Mouse (Mus musculus) embryonic facial prominence, embryonic 13.5 days (tissue): ENCODE measurements at regions not wholly inside any gene's neighbourhood (a gene's known extent, or its start where the extent isn't known, plus 50 kb on each side); places are given as distances from the start of the nearest gene placed in this dataset.

ENCODE experiments used
- ATAC-seq: fragments of 200-750 bp; cut with Nextera tagmentation; 2 replicates; pipeline ENCODE4 v1.8.0; 2017; ENCODE audit warnings: low read depth; ENCODE audit not compliant: insufficient number of reproducible peaks, insufficient read depth, low FRiP score, low TSS enrichment
- H3K27ac ChIP-seq: fragments of 300-500 bp; sonication (generic); 2 replicates; pipeline ENCODE4 v1.5.1; 2015; ENCODE audit warnings: moderate library complexity, mild to moderate bottlenecking, inconsistent platforms
- H3K27me3 ChIP-seq: fragments of 300-500 bp; sonication (generic); 2 replicates; pipeline ENCODE4 v1.6.1; 2015; ENCODE audit warnings: mild to moderate bottlenecking, inconsistent platforms
- H3K36me3 ChIP-seq: fragments of 300-500 bp; sonication (generic); 2 replicates; pipeline ENCODE4 v1.6.1; 2015; ENCODE audit warnings: mild to moderate bottlenecking, inconsistent platforms
- H3K4me1 ChIP-seq: fragments of 300-500 bp; sonication (generic); 2 replicates; pipeline ENCODE4 v1.6.1; 2015; ENCODE audit warnings: inconsistent platforms
- H3K4me2 ChIP-seq: fragments of 300-500 bp; sonication (generic); 2 replicates; pipeline ENCODE4 v1.6.1; 2015; ENCODE audit warnings: moderate library complexity, mild to moderate bottlenecking, inconsistent platforms
- H3K4me3 ChIP-seq: fragments of 300-500 bp; sonication (generic); 2 replicates; pipeline ENCODE4 v1.5.1; 2015; ENCODE audit warnings: mild to moderate bottlenecking, inconsistent platforms
- H3K9ac ChIP-seq: fragments of 300-500 bp; sonication (generic); 2 replicates; pipeline ENCODE4 v1.6.1; 2015; ENCODE audit warnings: mild to moderate bottlenecking, inconsistent platforms
- H3K9me3 ChIP-seq: fragments of 300-500 bp; sonication (generic); 2 replicates; pipeline ENCODE4 v1.6.1; 2016; ENCODE audit warnings: inconsistent platforms
- WGBS: fragments of 180-500 bp; shearing (Covaris S2); methylation state at CpG from one replicate; pipeline ENCODE4 v1.1.7; 2015; ENCODE audit warnings: mixed read lengths; 5-methylcytosine and 5-hydroxymethylcytosine counted together

DNA sequence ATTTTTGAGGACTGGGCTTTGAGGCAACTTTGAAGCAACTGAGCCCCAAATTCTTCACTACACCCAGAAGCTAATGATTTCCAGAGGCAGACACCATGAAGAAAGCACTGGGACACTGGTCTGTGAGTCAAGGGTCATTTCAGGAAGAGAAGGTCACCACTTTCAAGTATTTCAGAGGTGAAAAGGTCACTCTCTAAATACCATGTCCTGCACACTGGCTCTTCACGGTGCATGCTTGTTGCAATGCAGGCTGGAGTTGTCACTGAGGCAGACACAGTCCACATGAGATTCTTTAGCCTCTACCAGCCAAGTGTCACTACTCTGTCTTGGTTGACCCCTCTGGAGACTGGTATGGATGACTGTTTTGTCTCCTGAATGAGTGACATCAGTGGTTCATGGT, 320.7 kb upstream of the Npvf start:
- ATAC-seq = no peak
- H3K27ac ChIP-seq = no peak overlapping the region
- no peaks in the 10 kb centered on the region for H3K36me3 ChIP-seq
- H3K9ac ChIP-seq = no peak overlapping the region
- H3K4me1 ChIP-seq = peaks cover 34% of the 10 kb centered on the region
- no peak overlapping the region for H3K4me2 ChIP-seq
- H3K4me3 ChIP-seq = no peak overlapping the region
- whole genome bisulfite sequencing = 2% methylated on average over 1 of the region's 1 CpGs
- H3K27me3 ChIP-seq = no peaks in the 10 kb centered on the region
- no peaks in the 10 kb centered on the region for H3K9me3 ChIP-seq

DNA sequence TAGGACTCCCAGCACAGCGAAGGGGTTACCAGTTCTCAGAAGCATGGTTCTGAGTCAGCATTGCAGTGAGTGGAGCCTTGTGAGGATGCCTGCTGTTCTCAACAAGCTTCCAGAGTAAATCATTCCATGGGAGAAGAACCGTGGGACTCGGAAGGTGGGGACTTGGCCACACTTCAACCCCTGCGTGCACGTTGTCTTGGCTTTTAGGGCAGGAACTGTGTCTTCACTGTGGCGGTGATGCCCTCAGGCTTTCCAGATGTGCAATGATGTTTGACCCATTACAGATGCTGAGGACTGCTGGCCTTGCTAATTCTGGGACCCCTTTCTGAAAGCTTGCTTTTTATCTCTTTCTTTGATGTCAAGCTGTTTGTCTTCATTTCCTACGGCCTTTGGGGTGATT, 322.7 kb upstream of the Npvf start:
- no peak overlapping the region for H3K9ac ChIP-seq
- H3K9me3 ChIP-seq = no peaks in the 10 kb centered on the region
- no peak overlapping the region for H3K4me3 ChIP-seq
- H3K36me3 ChIP-seq = no peaks in the 10 kb centered on the region
- no peak overlapping the region for H3K4me2 ChIP-seq
- no peak for ATAC-seq
- H3K27me3 ChIP-seq = no peaks in the 10 kb centered on the region
- H3K27ac ChIP-seq = peak overlapping the region; percentile 64
- 39% methylated on average over 7 of the region's 7 CpGs for WGBS
- H3K4me1 ChIP-seq = peaks cover 51% of the 10 kb centered on the region

DNA sequence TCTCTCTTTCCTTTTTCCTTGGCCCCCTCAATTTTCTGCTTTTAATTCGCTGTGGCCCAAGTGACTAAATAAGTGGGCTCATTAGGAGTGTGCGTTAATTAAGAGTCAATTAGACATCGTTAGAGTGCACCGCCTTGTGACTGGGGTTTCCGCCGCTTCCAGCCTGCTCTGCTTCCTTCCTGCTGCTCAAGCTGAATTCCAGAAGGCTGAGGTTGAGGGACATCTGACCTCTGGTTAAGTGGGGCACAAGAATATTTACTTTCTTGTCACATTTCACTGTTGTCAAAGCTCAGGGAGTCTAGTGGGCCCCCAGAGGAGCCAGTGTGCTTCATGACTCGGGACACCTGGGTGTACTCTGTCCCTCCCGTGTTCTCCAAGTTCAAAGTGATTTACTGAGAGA, 323.1 kb upstream of the Npvf start:
- Histone ChIP-seq H3K27me3 (no peaks in the 10 kb centered on the region), H3K9ac (no peak overlapping the region), H3K4me1 (peaks cover 51% of the 10 kb centered on the region), H3K27ac (peak overlapping the region; percentile 64), H3K9me3 (no peaks in the 10 kb centered on the region), H3K4me3 (no peak overlapping the region), H3K4me2 (no peak overlapping the region), H3K36me3 (no peaks in the 10 kb centered on the region)
- 25% methylated on average over 8 of the region's 8 CpGs for WGBS
- ATAC-seq = no peak

DNA sequence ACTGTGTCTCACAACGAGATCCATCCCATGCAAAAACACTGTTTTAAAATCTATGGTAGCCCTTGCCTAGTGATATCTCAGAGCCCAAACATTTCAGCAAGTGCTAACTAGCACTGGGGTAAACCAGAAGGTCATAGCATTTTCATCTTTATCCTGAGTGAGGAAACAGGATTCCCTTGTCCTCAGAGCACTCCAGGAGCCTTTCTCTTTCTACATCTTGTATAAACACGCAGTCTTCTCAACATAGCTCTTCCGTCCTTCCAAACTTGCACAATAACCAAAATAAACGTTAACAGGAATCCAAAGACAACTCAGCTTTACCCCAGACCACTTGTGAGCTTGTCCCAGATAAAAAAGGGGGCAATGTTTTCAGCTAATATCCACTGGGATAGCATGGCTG, 323.8 kb upstream of the Npvf start:
- Histone ChIP-seq H3K9me3 (no peaks in the 10 kb centered on the region), H3K27me3 (no peaks in the 10 kb centered on the region), H3K4me3 (no peak overlapping the region), H3K4me1 (peaks cover 57% of the 10 kb centered on the region), H3K4me2 (no peak overlapping the region), H3K27ac (peak overlapping the region; percentile 64), H3K9ac (no peak overlapping the region), H3K36me3 (no peaks in the 10 kb centered on the region)
- 49% methylated on average over 4 of the region's 4 CpGs for WGBS
- ATAC-seq = no peak

DNA sequence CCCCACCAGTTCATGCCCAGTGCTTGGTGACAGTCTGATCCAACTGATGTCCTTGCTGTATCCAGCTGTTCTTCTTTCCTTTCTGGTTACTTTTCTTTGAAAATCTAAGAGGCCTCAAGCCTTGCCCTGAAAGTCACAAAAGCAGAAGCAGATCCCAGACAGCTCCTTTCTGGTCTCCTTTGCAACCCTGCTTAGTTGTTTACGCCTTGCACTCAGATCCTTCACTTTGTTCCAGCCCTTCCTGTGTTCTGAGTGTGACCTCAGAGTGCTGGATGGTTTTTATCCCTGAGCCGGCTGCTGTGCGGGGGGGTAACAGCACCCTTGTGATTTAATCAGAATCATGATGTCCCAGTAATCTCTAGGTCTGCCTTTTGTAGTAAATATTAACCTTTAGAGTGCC, 324.3 kb upstream of the Npvf start:
- peak overlapping the region; percentile 64 for H3K27ac ChIP-seq
- no peak overlapping the region for H3K4me2 ChIP-seq
- no peaks in the 10 kb centered on the region for H3K9me3 ChIP-seq
- ATAC-seq = no peak
- no peak overlapping the region for H3K4me3 ChIP-seq
- H3K36me3 ChIP-seq = no peaks in the 10 kb centered on the region
- H3K27me3 ChIP-seq = no peaks in the 10 kb centered on the region
- H3K4me1 ChIP-seq = peaks cover 62% of the 10 kb centered on the region
- 20% methylated on average over 3 of the region's 3 CpGs for WGBS
- H3K9ac ChIP-seq = no peak overlapping the region

DNA sequence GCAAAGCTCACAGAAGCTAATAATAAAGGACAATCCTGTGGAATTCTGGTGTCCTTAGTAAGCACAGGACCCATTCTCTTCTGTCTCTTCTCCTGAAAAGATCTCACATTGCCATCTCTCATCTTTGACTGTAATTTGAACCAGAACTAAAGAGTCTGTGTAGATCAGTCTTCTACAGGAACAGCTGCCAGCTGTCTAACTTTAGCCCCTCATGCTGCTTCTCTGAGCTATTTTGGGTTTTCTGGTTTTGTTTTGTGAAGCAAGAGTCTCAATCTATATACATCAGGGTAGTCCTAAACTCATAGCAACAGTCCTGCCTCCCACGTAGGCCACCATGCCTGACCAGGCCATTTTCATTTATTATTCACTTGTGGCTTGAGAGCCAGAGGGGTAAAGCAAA, 325.5 kb upstream of the Npvf start:
- no peak overlapping the region for H3K4me2 ChIP-seq
- 27% methylated on average over 1 of the region's 1 CpGs for WGBS
- H3K9me3 ChIP-seq = no peaks in the 10 kb centered on the region
- peaks cover 74% of the 10 kb centered on the region for H3K4me1 ChIP-seq
- H3K27ac ChIP-seq = peak overlapping the region; percentile 95
- H3K36me3 ChIP-seq = no peaks in the 10 kb centered on the region
- no peak for ATAC-seq
- H3K4me3 ChIP-seq = no peak overlapping the region
- no peaks in the 10 kb centered on the region for H3K27me3 ChIP-seq
- no peak overlapping the region for H3K9ac ChIP-seq

DNA sequence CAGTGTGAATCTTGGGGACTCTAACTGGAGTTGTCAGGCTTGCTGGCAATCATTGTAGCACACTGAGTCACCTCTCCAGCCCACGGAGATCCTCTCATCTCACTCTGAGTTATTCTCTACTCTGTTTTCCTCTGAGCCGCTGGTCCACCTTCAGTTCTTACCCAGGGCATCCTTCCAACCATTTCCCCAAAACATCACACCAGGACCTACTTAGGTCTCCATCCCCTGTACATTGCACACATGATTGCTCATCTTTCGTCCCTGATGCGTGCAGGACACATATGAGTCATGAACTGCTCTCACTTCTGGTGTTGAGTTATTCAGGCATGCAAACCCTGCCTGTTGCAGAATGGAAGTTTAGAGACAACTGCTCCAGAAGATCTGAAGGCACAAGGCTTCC, 326.1 kb upstream of the Npvf start:
- peaks cover 80% of the 10 kb centered on the region for H3K4me1 ChIP-seq
- peak overlapping the region; percentile 95 for H3K27ac ChIP-seq
- H3K4me2 ChIP-seq = no peak overlapping the region
- H3K4me3 ChIP-seq = no peak overlapping the region
- ATAC-seq = no peak
- no peak overlapping the region for H3K9ac ChIP-seq
- H3K9me3 ChIP-seq = no peaks in the 10 kb centered on the region
- WGBS = 83% methylated on average over 4 of the region's 4 CpGs
- H3K27me3 ChIP-seq = no peaks in the 10 kb centered on the region
- no peaks in the 10 kb centered on the region for H3K36me3 ChIP-seq

DNA sequence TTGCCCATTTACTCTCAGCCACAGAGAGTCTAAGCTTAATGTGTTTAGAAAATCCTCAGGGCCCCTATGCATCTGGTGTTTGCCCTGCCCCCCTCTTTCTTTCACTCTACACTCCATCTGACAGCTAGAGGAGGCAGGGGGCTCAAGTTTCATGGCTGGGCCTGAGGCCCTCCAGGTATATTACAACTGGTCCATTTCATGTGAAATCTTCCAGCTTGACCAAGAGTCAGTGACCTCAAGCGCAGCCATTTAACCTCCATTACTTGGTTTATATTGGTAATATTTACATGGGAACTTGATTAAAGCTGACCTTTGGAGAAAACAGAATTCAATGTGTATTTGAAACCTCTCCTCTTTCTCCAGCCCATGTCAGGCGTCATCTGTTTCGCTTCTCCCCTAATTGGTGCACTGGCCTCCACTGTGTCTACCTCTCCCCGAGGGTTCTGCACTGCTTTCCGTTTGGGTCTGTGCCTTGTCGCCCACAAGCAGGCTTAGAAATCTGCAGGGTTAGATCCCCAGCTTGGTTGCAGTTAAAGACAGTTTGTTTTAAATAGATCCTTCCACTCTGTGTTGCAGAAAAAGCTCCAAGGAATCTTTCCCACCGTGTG, 327.6 kb upstream of the Npvf start:
- Histone ChIP-seq H3K9ac (peak overlapping the region; percentile 41; the same call in 1 of the 2 replicates), H3K4me2 (no peak overlapping the region), H3K9me3 (no peaks in the 10 kb centered on the region), H3K36me3 (no peaks in the 10 kb centered on the region), H3K27me3 (no peaks in the 10 kb centered on the region), H3K4me3 (no peak overlapping the region), H3K27ac (peak overlapping the region; percentile 95), H3K4me1 (peaks cover 89% of the 10 kb centered on the region)
- ATAC-seq = peak; percentile 56; the same call in 1 of the 2 replicates
- WGBS = 13% methylated on average over 7 of the region's 7 CpGs

DNA sequence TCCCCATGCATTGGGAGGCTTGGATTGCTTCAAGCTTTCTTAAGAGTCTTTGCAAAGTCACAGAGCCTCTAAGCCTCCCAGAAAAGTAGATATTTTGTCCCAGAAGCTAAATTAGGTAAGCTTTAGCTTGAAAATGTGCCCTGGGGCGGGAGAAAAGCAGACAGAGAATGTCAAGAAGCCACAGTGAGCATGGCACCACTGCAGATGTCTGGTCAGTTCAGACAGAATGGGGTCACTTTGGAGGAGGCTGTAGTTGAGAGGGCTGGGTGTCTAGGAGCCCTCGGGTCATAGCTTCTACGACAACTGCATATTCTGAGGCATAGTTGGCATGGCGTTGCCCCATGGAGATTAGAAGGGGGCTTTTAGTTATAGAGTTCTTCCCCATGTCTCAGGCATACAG, 328.6 kb upstream of the Npvf start:
- Histone ChIP-seq H3K36me3 (no peaks in the 10 kb centered on the region), H3K27me3 (no peaks in the 10 kb centered on the region), H3K4me1 (peaks cover 81% of the 10 kb centered on the region), H3K4me2 (no peak overlapping the region), H3K27ac (peak overlapping the region; percentile 95), H3K9ac (peak overlapping the region; percentile 27; the same call in 1 of the 2 replicates), H3K4me3 (no peak overlapping the region), H3K9me3 (no peaks in the 10 kb centered on the region)
- WGBS = 18% methylated on average over 4 of the region's 4 CpGs
- no peak for ATAC-seq

DNA sequence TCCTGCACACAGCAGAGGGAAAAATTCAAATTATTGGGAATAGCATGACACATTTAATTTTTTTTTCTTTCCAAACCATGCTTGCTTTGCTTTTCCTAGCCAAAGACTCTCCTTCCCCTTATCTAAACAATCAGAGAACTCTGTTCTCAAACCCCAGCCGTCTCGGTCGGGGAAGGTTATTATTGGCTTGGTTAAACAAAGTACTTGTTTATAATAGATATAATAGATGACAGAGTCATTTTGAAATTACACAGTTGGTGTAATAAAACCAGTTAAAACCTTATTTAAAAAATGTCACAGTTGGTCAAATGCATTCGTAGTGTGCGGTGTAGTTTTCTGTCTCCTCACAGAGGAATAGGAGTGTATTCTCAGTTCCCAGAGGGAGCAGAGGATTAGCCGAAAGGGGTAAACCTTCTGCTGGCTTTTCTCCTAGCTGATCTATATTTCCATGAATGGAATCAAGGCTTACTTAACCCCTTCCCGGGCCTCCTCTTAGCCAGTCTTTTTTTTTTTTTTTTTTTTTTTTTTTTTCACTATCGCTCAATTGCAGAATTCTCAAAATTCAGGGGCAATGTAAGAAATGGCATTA, 329.4 kb upstream of the Npvf start:
- peaks cover 73% of the 10 kb centered on the region for H3K4me1 ChIP-seq
- H3K4me3 ChIP-seq = no peak overlapping the region
- H3K27ac ChIP-seq = peak overlapping the region; percentile 95
- H3K4me2 ChIP-seq = no peak overlapping the region
- no peaks in the 10 kb centered on the region for H3K27me3 ChIP-seq
- no peaks in the 10 kb centered on the region for H3K9me3 ChIP-seq
- no peak overlapping the region for H3K9ac ChIP-seq
- H3K36me3 ChIP-seq = no peaks in the 10 kb centered on the region
- 18% methylated on average over 8 of the region's 8 CpGs for WGBS
- ATAC-seq = no peak

DNA sequence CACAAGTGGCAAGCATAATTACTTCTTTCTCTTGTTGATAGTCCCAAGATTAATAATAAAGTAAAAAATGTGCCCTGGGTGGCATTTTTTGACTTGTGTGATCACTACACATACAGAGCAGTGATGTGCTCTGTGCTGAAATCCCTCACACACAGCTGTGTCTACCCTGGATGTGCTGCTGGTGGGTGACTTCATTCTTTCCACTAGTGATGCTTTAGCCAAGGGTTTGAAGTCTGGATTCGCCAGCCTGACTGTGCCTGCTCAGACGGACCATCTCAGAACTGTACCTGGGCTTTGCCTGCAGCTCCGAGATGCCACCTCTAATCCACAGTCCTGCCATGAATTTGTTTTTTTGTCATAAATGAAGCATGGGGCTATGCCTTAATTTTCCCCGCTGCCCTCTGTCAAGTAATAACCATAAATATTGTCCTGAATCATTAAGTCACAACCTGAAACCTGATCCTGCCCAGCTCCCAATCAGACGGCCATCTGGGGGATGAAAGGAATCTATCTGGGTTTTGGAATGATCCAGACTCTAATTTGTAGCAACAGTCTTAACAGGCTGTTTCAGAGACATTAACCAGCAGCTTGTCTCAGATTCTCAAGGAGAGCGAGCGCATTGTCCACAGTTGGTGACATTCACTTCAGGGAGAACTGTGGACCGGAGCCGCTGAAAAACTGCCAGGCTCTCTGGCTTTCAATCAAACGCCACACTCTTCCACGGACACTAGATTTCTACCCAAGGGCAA, 330.1 kb upstream of the Npvf start:
- no peaks in the 10 kb centered on the region for H3K27me3 ChIP-seq
- H3K9ac ChIP-seq = peak overlapping the region; percentile 27; the same call in 1 of the 2 replicates
- H3K4me2 ChIP-seq = peak overlapping the region; percentile 37; the same call in 1 of the 2 replicates
- ATAC-seq = no peak
- WGBS = 22% methylated on average over 11 of the region's 11 CpGs
- peak overlapping the region; percentile 95 for H3K27ac ChIP-seq
- H3K9me3 ChIP-seq = no peaks in the 10 kb centered on the region
- no peaks in the 10 kb centered on the region for H3K36me3 ChIP-seq
- no peak overlapping the region for H3K4me3 ChIP-seq
- peaks cover 72% of the 10 kb centered on the region for H3K4me1 ChIP-seq
